11 mouse cellular contexts compared by ENCODE assay signal in the genomic region with DNA sequence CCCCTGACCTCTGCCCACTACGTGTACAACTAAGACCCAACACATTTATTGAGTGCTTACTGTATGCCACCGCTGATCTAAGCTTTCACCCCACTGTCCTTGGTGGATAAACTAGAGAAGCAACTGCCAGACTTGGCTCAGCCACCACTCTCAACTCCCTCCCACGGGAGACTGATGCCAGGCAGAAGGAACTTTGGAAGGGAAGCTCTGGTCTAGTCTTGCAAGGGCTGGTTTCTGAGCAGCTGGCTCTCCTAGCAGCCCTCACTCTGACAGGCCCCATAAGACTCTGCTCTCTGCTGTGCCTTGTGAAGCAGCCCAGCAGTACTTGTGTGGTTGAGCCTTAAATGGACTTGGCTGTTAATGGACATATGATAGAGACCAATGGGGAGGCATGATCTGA.
DNase-seq lines count a peak whose midpoint lies in the region; ATAC-seq lines count a peak whose summit lies in the region.
"Had no signal": no experiment of that assay in that cellular context is flagged by ENCODE, and none has a peak within 500 bp of the region (broad histone marks: within the 10 kb centered on the region; RNA-seq: fewer than 3 reads in every experiment).

No protein-coding gene starts in this region.

- peak; percentile 20 for DNase-seq in adrenal gland, postnatal 14 days
- DNase-seq in adrenal gland, postnatal 4 days (ENCODE audit: low spot score in 2 of 2), result no peak
- peak; percentile 59 to 78 for DNase-seq in frontal cortex, postnatal 36 days (ENCODE audit: low spot score in 2 of 2)
- DNase-seq in layer of hippocampus, adult 8-10 months (ENCODE audit: low spot score in 2 of 2), result peak; percentile 54 to 57
- peak; percentile 30 for DNase-seq in left cerebral cortex, postnatal 4 days
- no peak for DNase-seq in cerebellum, postnatal 36 days
- no peak for DNase-seq in heart, postnatal 36 days
- DNase-seq: heart, adult 11 months; lung, postnatal 36 days had no signal

- intact Hi-C loops in left cerebral cortex, postnatal 4 days (cut with DNase I), result no loop called here
- intact Hi-C loops in heart, postnatal 36 days (cut with DNase I), result no loop called here

- ATAC-seq in megakaryocyte progenitor cell, adult 5-6 weeks (replicated peaks; ENCODE audit: poor library complexity), result no peak
- ATAC-seq: intestine, embryonic 15.5 days had no signal

Comparison
In these comparisons a context has a peak if more than half of its experiments do, and no peak if none do; other contexts are left out.
1. DNase-seq: peak in adrenal gland, postnatal 14 days (single experiment), frontal cortex, postnatal 36 days (2 of 2), layer of hippocampus, adult 8-10 months (2 of 2) and left cerebral cortex, postnatal 4 days (single experiment); none in adrenal gland, postnatal 4 days (0 of 2), cerebellum, postnatal 36 days (0 of 2) and heart, postnatal 36 days (0 of 2).